Mouse (Mus musculus): ENCODE results near the gene Rnf216.

GRCm38 (mm10) chr5:143050273-143050672 lies 62.5 kb downstream of the Rnf216 start:
- TF ChIP-seq POLR2A (IDR thresholded peaks at IDR 0.05; ENCODE audit: control insufficient read depth, extremely low read depth, insufficient read depth, low read length, poor library complexity): no peak
- TF ChIP-seq CTCF (IDR thresholded peaks at IDR 0.05; ENCODE audit: borderline replicate concordance, control insufficient read depth, extremely low read depth, insufficient read depth, low read length, poor library complexity): no peak
